Mouse (Mus musculus): ENCODE data around the gene Myh1. TPM values are rescaled to one million over a fixed set of nuclear protein-coding genes. Genes with fewer than 3 reads are reported as not detected.

Myh1 gene
- polyA plus RNA-seq, 1 experiment from 2014 or later: 0.02 TPM

- H3K9ac ChIP-seq (replicated peaks; ENCODE audit: low read length): no peak overlapping the region
- H3K4me2 ChIP-seq (replicated peaks; ENCODE audit: low read depth, low read length): no peak overlapping the region
- no peaks in the 10 kb centered on the region for H3K27me3 ChIP-seq (ENCODE audit: insufficient read depth, low read length)
- no peaks in the 10 kb centered on the region for H3K9me3 ChIP-seq (ENCODE audit: low read length)
- H3K36me3 ChIP-seq (ENCODE audit: insufficient read depth, low read length): no peaks in the 10 kb centered on the region
- whole genome bisulfite sequencing: 48% methylated on average over 5 of the region's 5 CpGs
- no peaks in the 10 kb centered on the region for H3K4me1 ChIP-seq (ENCODE audit: insufficient read depth, low read length)
- H3K27ac ChIP-seq (ENCODE audit: low read length): no peak overlapping the region
- ATAC-seq (ENCODE audit: low FRiP score, low TSS enrichment): no peak
- no peak overlapping the region for H3K4me3 ChIP-seq (ENCODE audit: low read length)
Observed at GRCm38 (mm10) chr11:67169301-67169700, 30.6 kb upstream of the Myh1 start.

- Histone ChIP-seq H3K27me3 (ENCODE audit: insufficient read depth, low read length) (no peaks in the 10 kb centered on the region), H3K4me1 (ENCODE audit: insufficient read depth, low read length) (no peaks in the 10 kb centered on the region), H3K4me2 (replicated peaks; ENCODE audit: low read depth, low read length) (no peak within 1 kb of the TSS), H3K4me3 (ENCODE audit: low read length) (no peak within 1 kb of the TSS), H3K36me3 (ENCODE audit: insufficient read depth, low read length) (no peaks in the 10 kb centered on the region), H3K9me3 (ENCODE audit: low read length) (no peaks in the 10 kb centered on the region), H3K9ac (replicated peaks; ENCODE audit: low read length) (no peak within 1 kb of the TSS), H3K27ac (ENCODE audit: low read length) (no peak within 1 kb of the TSS)
- ATAC-seq (ENCODE audit: low FRiP score, low TSS enrichment): no peak
- WGBS: 82% methylated on average over 14 of the region's 14 CpGs
Observed at GRCm38 (mm10) chr11:67170727-67171126, 29.1 kb upstream of the Myh1 start, which contains the start of gene Myh2. Myh2 (plus strand) TSS chr11:67171027.

GRCm38 (mm10) chr11:67172439-67172838 lies 27.4 kb upstream of the Myh1 start:
- WGBS: 83% methylated on average over 2 of the region's 2 CpGs
- no peaks in the 10 kb centered on the region for H3K27me3 ChIP-seq (ENCODE audit: insufficient read depth, low read length)
- no peak overlapping the region for H3K9ac ChIP-seq (replicated peaks; ENCODE audit: low read length)
- no peaks in the 10 kb centered on the region for H3K4me1 ChIP-seq (ENCODE audit: insufficient read depth, low read length)
- H3K9me3 ChIP-seq (ENCODE audit: low read length): no peaks in the 10 kb centered on the region
- no peak overlapping the region for H3K4me3 ChIP-seq (ENCODE audit: low read length)
- ATAC-seq (ENCODE audit: low FRiP score, low TSS enrichment): no peak
- H3K27ac ChIP-seq (ENCODE audit: low read length): no peak overlapping the region
- H3K36me3 ChIP-seq (ENCODE audit: insufficient read depth, low read length): no peaks in the 10 kb centered on the region
- H3K4me2 ChIP-seq (replicated peaks; ENCODE audit: low read depth, low read length): no peak overlapping the region

GRCm38 (mm10) chr11:67176376-67176775 lies 23.5 kb upstream of the Myh1 start:
- no peak overlapping the region for H3K27ac ChIP-seq (ENCODE audit: low read length)
- no peak for ATAC-seq (ENCODE audit: low FRiP score, low TSS enrichment)
- no peaks in the 10 kb centered on the region for H3K4me1 ChIP-seq (ENCODE audit: insufficient read depth, low read length)
- H3K9me3 ChIP-seq (ENCODE audit: low read length): no peaks in the 10 kb centered on the region
- H3K9ac ChIP-seq (replicated peaks; ENCODE audit: low read length): no peak overlapping the region
- no peak overlapping the region for H3K4me2 ChIP-seq (replicated peaks; ENCODE audit: low read depth, low read length)
- H3K36me3 ChIP-seq (ENCODE audit: insufficient read depth, low read length): no peaks in the 10 kb centered on the region
- no peaks in the 10 kb centered on the region for H3K27me3 ChIP-seq (ENCODE audit: insufficient read depth, low read length)
- no peak overlapping the region for H3K4me3 ChIP-seq (ENCODE audit: low read length)
- WGBS: 71% methylated on average over 5 of the region's 5 CpGs

GRCm38 (mm10) chr11:67190316-67190715 lies 9.5 kb upstream of the Myh1 start:
- Histone ChIP-seq H3K4me2 (replicated peaks; ENCODE audit: low read depth, low read length) (no peak overlapping the region), H3K9me3 (ENCODE audit: low read length) (no peaks in the 10 kb centered on the region), H3K27ac (ENCODE audit: low read length) (no peak overlapping the region), H3K27me3 (ENCODE audit: insufficient read depth, low read length) (no peaks in the 10 kb centered on the region), H3K4me3 (ENCODE audit: low read length) (no peak overlapping the region), H3K36me3 (ENCODE audit: insufficient read depth, low read length) (no peaks in the 10 kb centered on the region), H3K9ac (replicated peaks; ENCODE audit: low read length) (no peak overlapping the region), H3K4me1 (ENCODE audit: insufficient read depth, low read length) (no peaks in the 10 kb centered on the region)
- WGBS: 81% methylated on average over 10 of the region's 10 CpGs
- ATAC-seq (ENCODE audit: low FRiP score, low TSS enrichment): no peak

GRCm38 (mm10) chr11:67190814-67191213 lies 9.0 kb upstream of the Myh1 start:
- H3K9ac ChIP-seq (replicated peaks; ENCODE audit: low read length): no peak overlapping the region
- 93% methylated on average over 2 of the region's 2 CpGs for WGBS
- H3K27me3 ChIP-seq (ENCODE audit: insufficient read depth, low read length): no peaks in the 10 kb centered on the region
- no peak for ATAC-seq (ENCODE audit: low FRiP score, low TSS enrichment)
- no peaks in the 10 kb centered on the region for H3K36me3 ChIP-seq (ENCODE audit: insufficient read depth, low read length)
- H3K4me2 ChIP-seq (replicated peaks; ENCODE audit: low read depth, low read length): no peak overlapping the region
- no peak overlapping the region for H3K27ac ChIP-seq (ENCODE audit: low read length)
- H3K4me1 ChIP-seq (ENCODE audit: insufficient read depth, low read length): no peaks in the 10 kb centered on the region
- no peak overlapping the region for H3K4me3 ChIP-seq (ENCODE audit: low read length)
- H3K9me3 ChIP-seq (ENCODE audit: low read length): no peaks in the 10 kb centered on the region

GRCm38 (mm10) chr11:67191496-67191895 lies 8.4 kb upstream of the Myh1 start:
- Histone ChIP-seq H3K36me3 (ENCODE audit: insufficient read depth, low read length) (no peaks in the 10 kb centered on the region), H3K27ac (ENCODE audit: low read length) (no peak overlapping the region), H3K4me3 (ENCODE audit: low read length) (no peak overlapping the region), H3K9me3 (ENCODE audit: low read length) (no peaks in the 10 kb centered on the region), H3K4me2 (replicated peaks; ENCODE audit: low read depth, low read length) (no peak overlapping the region), H3K4me1 (ENCODE audit: insufficient read depth, low read length) (no peaks in the 10 kb centered on the region), H3K27me3 (ENCODE audit: insufficient read depth, low read length) (no peaks in the 10 kb centered on the region), H3K9ac (replicated peaks; ENCODE audit: low read length) (no peak overlapping the region)
- no peak for ATAC-seq (ENCODE audit: low FRiP score, low TSS enrichment)
- 91% methylated on average over 14 of the region's 14 CpGs for WGBS

- WGBS: 49% methylated on average over 1 of the region's 1 CpGs
- no peak overlapping the region for H3K4me2 ChIP-seq (replicated peaks; ENCODE audit: low read depth, low read length)
- H3K4me1 ChIP-seq (ENCODE audit: insufficient read depth, low read length): no peaks in the 10 kb centered on the region
- no peak for ATAC-seq (ENCODE audit: low FRiP score, low TSS enrichment)
- H3K36me3 ChIP-seq (ENCODE audit: insufficient read depth, low read length): no peaks in the 10 kb centered on the region
- H3K9ac ChIP-seq (replicated peaks; ENCODE audit: low read length): no peak overlapping the region
- H3K4me3 ChIP-seq (ENCODE audit: low read length): no peak overlapping the region
- no peaks in the 10 kb centered on the region for H3K27me3 ChIP-seq (ENCODE audit: insufficient read depth, low read length)
- H3K27ac ChIP-seq (ENCODE audit: low read length): no peak overlapping the region
- no peaks in the 10 kb centered on the region for H3K9me3 ChIP-seq (ENCODE audit: low read length)
Observed at GRCm38 (mm10) chr11:67199321-67199720, 531 bp upstream of the Myh1 start.

GRCm38 (mm10) chr11:67204766-67205165 lies 4.9 kb downstream of the Myh1 start:
- H3K4me3 ChIP-seq (ENCODE audit: low read length): no peak overlapping the region
- H3K36me3 ChIP-seq (ENCODE audit: insufficient read depth, low read length): no peaks in the 10 kb centered on the region
- no peak overlapping the region for H3K9ac ChIP-seq (replicated peaks; ENCODE audit: low read length)
- no peaks in the 10 kb centered on the region for H3K9me3 ChIP-seq (ENCODE audit: low read length)
- no peak overlapping the region for H3K4me2 ChIP-seq (replicated peaks; ENCODE audit: low read depth, low read length)
- H3K4me1 ChIP-seq (ENCODE audit: insufficient read depth, low read length): no peaks in the 10 kb centered on the region
- H3K27ac ChIP-seq (ENCODE audit: low read length): no peak overlapping the region
- H3K27me3 ChIP-seq (ENCODE audit: insufficient read depth, low read length): no peaks in the 10 kb centered on the region
- WGBS: 83% methylated on average over 3 of the region's 3 CpGs
- ATAC-seq (ENCODE audit: low FRiP score, low TSS enrichment): no peak

GRCm38 (mm10) chr11:67221803-67222202 lies 22.0 kb downstream of the Myh1 start:
- no peak for ATAC-seq (ENCODE audit: low FRiP score, low TSS enrichment)
- Histone ChIP-seq H3K9ac (replicated peaks; ENCODE audit: low read length) (no peak overlapping the region), H3K4me2 (replicated peaks; ENCODE audit: low read depth, low read length) (no peak overlapping the region), H3K36me3 (ENCODE audit: insufficient read depth, low read length) (no peaks in the 10 kb centered on the region), H3K27ac (ENCODE audit: low read length) (no peak overlapping the region), H3K9me3 (ENCODE audit: low read length) (no peaks in the 10 kb centered on the region), H3K4me1 (ENCODE audit: insufficient read depth, low read length) (no peaks in the 10 kb centered on the region), H3K27me3 (ENCODE audit: insufficient read depth, low read length) (no peaks in the 10 kb centered on the region), H3K4me3 (ENCODE audit: low read length) (no peak overlapping the region)
- WGBS: 92% methylated on average over 8 of the region's 8 CpGs

GRCm38 (mm10) chr11:67224466-67224865 lies 24.6 kb downstream of the Myh1 start:
- H3K27me3 ChIP-seq (ENCODE audit: insufficient read depth, low read length): no peaks in the 10 kb centered on the region
- H3K4me3 ChIP-seq (ENCODE audit: low read length): no peak overlapping the region
- no peaks in the 10 kb centered on the region for H3K9me3 ChIP-seq (ENCODE audit: low read length)
- 76% methylated on average over 3 of the region's 3 CpGs for WGBS
- H3K4me2 ChIP-seq (replicated peaks; ENCODE audit: low read depth, low read length): no peak overlapping the region
- no peaks in the 10 kb centered on the region for H3K4me1 ChIP-seq (ENCODE audit: insufficient read depth, low read length)
- no peaks in the 10 kb centered on the region for H3K36me3 ChIP-seq (ENCODE audit: insufficient read depth, low read length)
- H3K9ac ChIP-seq (replicated peaks; ENCODE audit: low read length): no peak overlapping the region
- ATAC-seq (ENCODE audit: low FRiP score, low TSS enrichment): no peak
- H3K27ac ChIP-seq (ENCODE audit: low read length): no peak overlapping the region

All from kidney, embryonic 16.5 days (tissue).